Mouse (Mus musculus) CH12.LX (cell line): ENCODE results near the gene Hoxd4. TPM values are rescaled to one million over a fixed set of nuclear protein-coding genes. Genes with fewer than 3 reads are reported as not detected.

Experiments
- DNase-seq: peaks from one replicate; pipeline ENCODE4 v3.0.0-alpha.2; 2013; ENCODE audit errors: extremely low read depth
- H3K27ac ChIP-seq: 2 replicates; pipeline ENCODE4 v1.5.1; 2012; ENCODE audit warnings: low read depth, mild to moderate bottlenecking, control low read depth, moderate library complexity; ENCODE audit not compliant: insufficient read depth
- H3K27me3 ChIP-seq: replicated peaks from 2 replicates; pipeline ENCODE3; 2012; ENCODE audit warnings: inconsistent platforms
- H3K36me3 ChIP-seq, 2 experiments: replicated peaks in 1 of 2; 2 replicates each; pipeline versions ENCODE3 to v1.6.1; 2012; ENCODE audit warnings: inconsistent platforms in 1 of 2, low read length in 1 of 2, mild to moderate bottlenecking in 1 of 2, mixed read lengths in 1 of 2, moderate library complexity in 1 of 2; ENCODE audit not compliant: control insufficient read depth in 1 of 2, insufficient read depth in 1 of 2
- H3K4me1 ChIP-seq, 2 experiments: 2 replicates each; pipeline ENCODE4 v1.6.1; 2012; ENCODE audit warnings: inconsistent platforms in 1 of 2, moderate library complexity in 1 of 2; ENCODE audit not compliant: insufficient read depth in 2 of 2, control insufficient read depth in 1 of 2
- H3K4me2 ChIP-seq: 2 replicates; pipeline ENCODE4 v1.6.1; 2012; ENCODE audit warnings: low read depth, mild to moderate bottlenecking, control low read depth; ENCODE audit not compliant: poor library complexity, insufficient read depth, severe bottlenecking
- H3K4me3 ChIP-seq, 3 experiments: fragments of 150-350 bp in 1 of 3; sonication (generic) in 1 of 3; replicated peaks in 1 of 3; 2 replicates each; pipeline versions ENCODE3 to v1.5.1; 2011 to 2012; ENCODE audit warnings: low read depth in 2 of 3, low read length in 2 of 3, mild to moderate bottlenecking in 2 of 3, moderate library complexity in 2 of 3, control low read depth in 1 of 3, improper control_type of control experiment in 1 of 3, inconsistent platforms in 1 of 3, mixed read lengths in 1 of 3; ENCODE audit not compliant: poor library complexity in 1 of 3
- H3K79me2 ChIP-seq: replicated peaks from 2 replicates; pipeline ENCODE4 v1.6.1; 2012; ENCODE audit warnings: mild to moderate bottlenecking, moderate library complexity; ENCODE audit not compliant: control insufficient read depth, poor library complexity, insufficient read depth, severe bottlenecking; ENCODE audit errors: extremely low read depth
- H3K9ac ChIP-seq: 2 replicates; pipeline ENCODE4 v1.6.1; 2012; ENCODE audit warnings: low read depth, mild to moderate bottlenecking, control low read depth, moderate library complexity; ENCODE audit not compliant: insufficient read depth
- H3K9me3 ChIP-seq: replicated peaks from 2 replicates; pipeline ENCODE3; 2012; ENCODE audit warnings: low read length, inconsistent platforms, mixed read lengths
- BHLHE40 ChIP-seq: IDR thresholded peaks from 2 replicates; pipeline ENCODE4 v1.6.1; 2011; ENCODE audit warnings: mild to moderate bottlenecking, low read depth, low read length, improper control_type of control experiment
- CHD1 ChIP-seq: IDR thresholded peaks from 2 replicates; pipeline ENCODE4 v1.6.1; 2012; ENCODE audit warnings: low read depth, low read length, improper control_type of control experiment, inconsistent platforms
- CHD2 ChIP-seq: IDR thresholded peaks from 2 replicates; pipeline ENCODE4 v1.6.1; 2011; ENCODE audit warnings: low read length, improper control_type of control experiment
- CTCF ChIP-seq, 2 experiments: IDR thresholded peaks in 1 of 2; conservative IDR thresholded peaks in 1 of 2; 2 replicates each; pipeline ENCODE4 v1.5.1; 2011 to 2012; ENCODE audit warnings: low read depth in 2 of 2, low read length in 2 of 2, improper control_type of control experiment in 1 of 2, inconsistent platforms in 1 of 2, mild to moderate bottlenecking in 1 of 2, moderate library complexity in 1 of 2
- E2F4 ChIP-seq: IDR thresholded peaks from 2 replicates; pipeline ENCODE4 v1.6.1; 2011; ENCODE audit warnings: low read depth, low read length, improper control_type of control experiment; ENCODE audit not compliant: insufficient replicate concordance
- ELF1 ChIP-seq: IDR thresholded peaks from 2 replicates; pipeline ENCODE4 v1.6.1; 2014; ENCODE audit warnings: low read depth, mild to moderate bottlenecking, inconsistent platforms, low read length, improper control_type of control experiment
- EP300 ChIP-seq: IDR thresholded peaks from 2 replicates; pipeline ENCODE4 v1.6.1; 2011; ENCODE audit warnings: low read length, improper control_type of control experiment
- ETS1 ChIP-seq: conservative IDR thresholded peaks from 2 replicates; pipeline ENCODE4 v1.6.1; 2012; ENCODE audit warnings: low read depth, mild to moderate bottlenecking, inconsistent platforms, low read length, improper control_type of control experiment, moderate library complexity
- GABPA ChIP-seq: IDR thresholded peaks from 2 replicates; pipeline ENCODE4 v1.6.1; 2012; ENCODE audit warnings: low read depth, low read length, improper control_type of control experiment, inconsistent platforms; ENCODE audit not compliant: insufficient replicate concordance
- HCFC1 ChIP-seq: IDR thresholded peaks from 2 replicates; pipeline ENCODE4 v1.6.1; 2012; ENCODE audit warnings: low read depth, mild to moderate bottlenecking, inconsistent platforms, low read length, improper control_type of control experiment
- IRF4 ChIP-seq: IDR thresholded peaks from 2 replicates; pipeline ENCODE4 v1.6.1; 2014; ENCODE audit warnings: low read depth, mild to moderate bottlenecking, inconsistent platforms, low read length, improper control_type of control experiment
- JUN ChIP-seq: IDR thresholded peaks from 2 replicates; pipeline ENCODE4 v1.6.1; 2011; ENCODE audit warnings: low read depth, mild to moderate bottlenecking, low read length, improper control_type of control experiment, moderate library complexity; ENCODE audit not compliant: insufficient read depth
- JUND ChIP-seq: conservative IDR thresholded peaks from 2 replicates; pipeline ENCODE4 v1.6.1; 2011; ENCODE audit warnings: low read depth, low read length, improper control_type of control experiment
- KAT2A ChIP-seq: IDR thresholded peaks from 2 replicates; pipeline ENCODE4 v1.6.1; 2012; ENCODE audit warnings: low read length, improper control_type of control experiment, inconsistent platforms; ENCODE audit not compliant: insufficient replicate concordance
- MAFK ChIP-seq: IDR thresholded peaks from 2 replicates; pipeline ENCODE4 v1.6.1; 2011; ENCODE audit warnings: low read length, improper control_type of control experiment; ENCODE audit not compliant: insufficient replicate concordance
- MAX ChIP-seq: IDR thresholded peaks from 2 replicates; pipeline ENCODE4 v1.6.1; 2011; ENCODE audit warnings: low read length, improper control_type of control experiment
- MAZ ChIP-seq: IDR thresholded peaks from 2 replicates; pipeline ENCODE4 v1.6.1; 2012; ENCODE audit warnings: low read depth, mild to moderate bottlenecking, inconsistent platforms, low read length, improper control_type of control experiment, moderate library complexity
- MEF2A ChIP-seq: IDR thresholded peaks from 2 replicates; pipeline ENCODE4 v1.6.1; 2014; ENCODE audit warnings: low read depth, mild to moderate bottlenecking, inconsistent platforms, low read length, improper control_type of control experiment, borderline replicate concordance
- MXI1 ChIP-seq: IDR thresholded peaks from 2 replicates; pipeline ENCODE4 v1.6.1; 2011; ENCODE audit warnings: mild to moderate bottlenecking, low read depth, low read length, improper control_type of control experiment
- MYC ChIP-seq: IDR thresholded peaks from 2 replicates; pipeline ENCODE4 v1.6.1; 2011; ENCODE audit warnings: low read depth, mild to moderate bottlenecking, improper control_type of control experiment, low read length
- NELFE ChIP-seq: IDR thresholded peaks from 2 replicates; pipeline ENCODE4 v1.6.1; 2011; ENCODE audit warnings: low read depth, low read length, improper control_type of control experiment
- NRF1 ChIP-seq: IDR thresholded peaks from 2 replicates; pipeline ENCODE4 v1.6.1; 2014; ENCODE audit warnings: low read depth, mild to moderate bottlenecking, inconsistent platforms, low read length, improper control_type of control experiment, moderate library complexity
- PAX5 ChIP-seq: IDR thresholded peaks from 2 replicates; pipeline ENCODE4 v1.6.1; 2012; ENCODE audit warnings: low read length, inconsistent platforms, mixed read lengths
- POLR2A ChIP-seq: IDR thresholded peaks from 2 replicates; pipeline ENCODE4 v1.6.1; 2011; ENCODE audit warnings: low read depth, mild to moderate bottlenecking, improper control_type of control experiment, low read length
- POLR2AphosphoS2 ChIP-seq: IDR thresholded peaks from 2 replicates; pipeline ENCODE4 v1.6.1; 2011; ENCODE audit warnings: low read depth, low read length, improper control_type of control experiment
- RAD21 ChIP-seq: IDR thresholded peaks from 2 replicates; pipeline ENCODE4 v1.6.1; 2011; ENCODE audit warnings: low read depth, mild to moderate bottlenecking, low read length, improper control_type of control experiment, moderate library complexity
- RCOR1 ChIP-seq: conservative IDR thresholded peaks from 2 replicates; pipeline ENCODE4 v1.6.1; 2012; ENCODE audit warnings: low read depth, mild to moderate bottlenecking, inconsistent platforms, low read length, improper control_type of control experiment
- SIN3A ChIP-seq: IDR thresholded peaks from 2 replicates; pipeline ENCODE4 v1.6.1; 2012; ENCODE audit warnings: low read length, improper control_type of control experiment, inconsistent platforms
- SMC3 ChIP-seq: IDR thresholded peaks from 2 replicates; pipeline ENCODE4 v1.6.1; 2011; ENCODE audit warnings: low read depth, low read length, improper control_type of control experiment
- TBP ChIP-seq: conservative IDR thresholded peaks from 2 replicates; pipeline ENCODE4 v1.6.1; 2011; ENCODE audit warnings: low read depth, low read length, improper control_type of control experiment
- TCF12 ChIP-seq: IDR thresholded peaks from 2 replicates; pipeline ENCODE4 v1.6.1; 2014; ENCODE audit warnings: low read depth, mild to moderate bottlenecking, inconsistent platforms, low read length, improper control_type of control experiment
- UBTF ChIP-seq: IDR thresholded peaks from 2 replicates; pipeline ENCODE4 v1.6.1; 2012; ENCODE audit warnings: low read depth, mild to moderate bottlenecking, inconsistent platforms, low read length, improper control_type of control experiment, moderate library complexity
- USF1 ChIP-seq: IDR thresholded peaks from 2 replicates; pipeline ENCODE4 v1.6.1; 2014; ENCODE audit warnings: low read depth, mild to moderate bottlenecking, inconsistent platforms, low read length, improper control_type of control experiment
- USF2 ChIP-seq: conservative IDR thresholded peaks from 2 replicates; pipeline ENCODE4 v1.6.1; 2011; ENCODE audit warnings: low read depth, low read length, improper control_type of control experiment
- ZC3H11A ChIP-seq: IDR thresholded peaks from 2 replicates; pipeline ENCODE4 v1.6.1; 2012; ENCODE audit warnings: low read depth, mild to moderate bottlenecking, inconsistent platforms, low read length, improper control_type of control experiment
- ZKSCAN1 ChIP-seq: IDR thresholded peaks from 2 replicates; pipeline ENCODE4 v1.6.1; 2012; ENCODE audit warnings: low read depth, inconsistent platforms, low read length, improper control_type of control experiment, borderline replicate concordance
- ZMIZ1 ChIP-seq: IDR thresholded peaks from 2 replicates; pipeline ENCODE4 v1.6.1; 2012; ENCODE audit warnings: low read depth, mild to moderate bottlenecking, inconsistent platforms, low read length, improper control_type of control experiment
- ZNF384 ChIP-seq: IDR thresholded peaks from 2 replicates; pipeline ENCODE4 v1.6.1; 2012; ENCODE audit warnings: low read depth, low read length, improper control_type of control experiment, inconsistent platforms
- dilution Hi-C: fragments of 300-500 bp; cut with MboI; formaldehyde crosslinking; loops from 2 replicates; pipeline ENCODE4 v1.14.3; 2020; ENCODE audit warnings: low sequenced_read_pairs; ENCODE audit not compliant: extremely low pct_unique_long_range_greater_than_20kb, extremely low pct_ligation_motif_present
- in situ Hi-C: fragments of 300-500 bp; cut with MboI; formaldehyde crosslinking; loops from 3 replicates; pipeline ENCODE4 v1.14.3; 2019; ENCODE audit warnings: low sequenced_read_pairs, low pct_ligation_motif_present, low pct_unique_long_range_greater_than_20kb, mixed read lengths
- polyA plus RNA-seq: library from polyadenylated mRNA; unstranded; fragments of >175 nt; gene quantifications from 2 replicates; pipeline ENCODE4 v1.2.1, GENCODE M21; 2012; ENCODE audit warnings: low read depth; ENCODE audit not compliant: insufficient read length
- total RNA-seq, 2 experiments: library from RNA; depleted of rRNA; stranded (reverse); fragments of 300-350 nt in 1 of 2; fragments of >200 nt in 1 of 2; gene quantifications; 2 replicates each; pipeline ENCODE4 v1.2.3; 2012 to 2014

The Hoxd4 gene
- total and polyA plus RNA-seq, 3 experiments = 6.0 to 9.8 (median 6.3) TPM

DNA sequence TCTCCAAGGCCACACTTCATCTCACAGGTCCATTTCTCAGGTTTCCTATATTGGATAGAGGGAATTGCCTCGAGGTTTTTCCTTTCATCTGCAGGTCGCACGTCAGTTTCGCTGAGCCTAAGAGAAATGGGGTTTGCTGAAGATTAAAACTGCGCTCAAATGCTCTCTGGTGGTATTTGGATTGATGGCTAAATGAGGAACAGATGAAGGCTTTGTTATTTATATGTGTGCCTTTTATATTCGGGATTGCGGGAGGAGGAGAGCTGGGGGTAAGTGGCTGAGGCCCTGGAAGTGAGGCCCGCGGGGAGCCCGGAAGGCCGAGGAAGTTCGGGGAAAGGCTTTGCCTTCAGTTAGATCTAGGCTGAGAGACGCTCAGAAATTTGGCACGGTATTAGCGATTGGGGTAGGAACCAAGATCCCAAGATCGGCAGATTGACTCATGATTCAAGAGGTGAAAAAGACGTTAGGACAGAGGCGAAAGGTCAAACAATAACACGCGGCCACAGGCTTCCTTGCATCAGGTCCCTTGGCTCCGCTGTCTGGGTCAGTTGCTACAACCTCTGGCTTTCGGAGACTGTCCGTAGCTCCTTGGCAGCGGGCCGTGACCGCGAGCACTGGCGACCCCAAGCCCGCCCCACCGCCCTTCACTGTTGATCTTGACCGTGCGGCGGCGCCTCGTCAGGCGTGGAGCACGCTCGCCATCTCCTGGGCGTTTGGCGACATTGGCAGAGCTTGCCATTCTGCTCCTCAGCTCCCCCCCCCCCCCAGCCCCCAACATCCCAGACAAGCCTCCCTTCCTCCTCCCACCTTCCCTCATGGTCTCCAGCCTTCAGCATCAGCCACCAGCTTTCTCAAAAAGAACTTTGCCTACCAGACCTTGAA is 39.0 kb upstream of the Hoxd4 start:
- no peaks in the 10 kb centered on the region for H3K36me3 ChIP-seq
- TF ChIP-seq CHD1 (no peak), GABPA (no peak), JUND (no peak), RCOR1 (no peak), CTCF (conservative IDR thresholded peaks at IDR 0.05 in 1 of 2, IDR thresholded peaks at IDR 0.05 in 1 of 2; ENCODE audit: low read depth in 2 of 2, low read length in 2 of 2) (peak in 1 of 2 experiments; percentile 78; a peak in 2 of 4 replicates), TBP (no peak), IRF4 (peak; percentile 43; the same call in 1 of the 2 replicates), USF2 (no peak), MAZ (peak; percentile 59; the same call in 1 of the 2 replicates), CHD2 (no peak), BHLHE40 (peak; percentile 38; the same call in 1 of the 2 replicates), KAT2A (no peak), SMC3 (peak; percentile 72), MXI1 (no peak), E2F4 (no peak), MEF2A (no peak), JUN (no peak), ZC3H11A (no peak), USF1 (no peak), ELF1 (no peak), SIN3A (no peak), RAD21 (peak; percentile 73), MYC (no peak), POLR2AphosphoS2 (no peak), NRF1 (no peak), ZKSCAN1 (no peak), TCF12 (no peak), ZNF384 (no peak), ETS1 (no peak), POLR2A (no peak; the same call in 1 of the 2 replicates), UBTF (no peak), EP300 (no peak), MAX (no peak), MAFK (no peak), NELFE (peak; percentile 34; the same call in 1 of the 2 replicates), PAX5 (no peak), ZMIZ1 (no peak), HCFC1 (no peak)
- H3K27me3 ChIP-seq = no peaks in the 10 kb centered on the region
- in situ Hi-C loops (loop anchor here (25.0 kb wide), 1 partner anchor 1085 kb away; the partner anchor contains the start of gene Chrna1), dilution Hi-C loops (no loop called here)
- H3K4me2 ChIP-seq = peak overlapping the region; percentile 98
- peak; percentile 45 for DNase-seq
- no peaks in the 10 kb centered on the region for H3K79me2 ChIP-seq
- no peak overlapping the region for H3K27ac ChIP-seq
- peak overlapping the region in 2 of 3 experiments; percentile 36 to 41 for H3K4me3 ChIP-seq
- H3K9me3 ChIP-seq = peaks cover 9% of the 10 kb centered on the region
- H3K9ac ChIP-seq = peak overlapping the region; percentile 43
- H3K4me1 ChIP-seq = 0 out of 4 replicates have a peak, but pooled peaks cover 0 to 5% of the 10 kb centered on the region in 2 experiments
